Mouse (Mus musculus): ENCODE results near the gene B230118H07Rik. TPM values are rescaled to one million over a fixed set of nuclear protein-coding genes. Genes with fewer than 3 reads are reported as not detected.

B230118H07Rik gene
- total and polyA plus RNA-seq, 3 experiments, result 12.9 to 99.4 (median 90.4) TPM

DNA sequence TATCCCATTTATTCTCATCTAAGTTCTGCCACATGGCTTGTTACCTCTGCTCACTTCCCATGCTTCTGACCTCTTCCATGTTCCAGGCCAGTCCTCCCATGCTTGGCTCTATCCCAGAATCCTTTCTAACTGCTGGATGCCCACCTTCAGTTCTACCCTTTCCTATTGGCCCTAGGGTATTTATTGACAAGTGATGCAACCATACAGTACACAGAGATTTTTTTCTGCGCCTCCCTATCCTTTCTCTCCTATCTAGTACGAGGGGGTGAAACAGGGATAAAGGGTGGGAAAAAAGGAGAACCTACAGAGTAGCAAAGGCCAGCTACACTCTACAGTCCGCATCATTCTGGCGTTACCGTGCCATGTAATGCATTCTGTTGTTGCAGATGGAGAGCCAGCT is 38.7 kb upstream of the B230118H07Rik start:
- Histone ChIP-seq H3K4me3 (no peak overlapping the region), H3K9ac (ENCODE audit: low read depth, low read length) (no peak overlapping the region), H3K79me2 (replicated peaks; ENCODE audit: control insufficient read depth, insufficient read depth, low read length) (peaks cover 3% of the 10 kb centered on the region; the same call in 1 of the 2 replicates), H3K36me3 (ENCODE audit: control insufficient read depth, insufficient read depth, low read length) (peaks cover 2% of the 10 kb centered on the region; the same call in 1 of the 2 replicates), H3K4me1 (ENCODE audit: control insufficient read depth, insufficient read depth, low read length) (no peaks in the 10 kb centered on the region; the same call in 1 of the 2 replicates), H3K27me3 (ENCODE audit: control insufficient read depth, insufficient read depth, low read length) (no peaks in the 10 kb centered on the region), H3K27ac (no peak overlapping the region)
- 91% methylated on average over 5 of the region's 5 CpGs for WGBS
- no peak for TF ChIP-seq EP300 (IDR thresholded peaks at IDR 0.05; ENCODE audit: insufficient read depth, low read depth, low read length)
- TF ChIP-seq CTCF (IDR thresholded peaks at IDR 0.05), result no peak
- intact Hi-C loops (cut with DNase I), result no loop called here
- no peak for DNase-seq

DNA sequence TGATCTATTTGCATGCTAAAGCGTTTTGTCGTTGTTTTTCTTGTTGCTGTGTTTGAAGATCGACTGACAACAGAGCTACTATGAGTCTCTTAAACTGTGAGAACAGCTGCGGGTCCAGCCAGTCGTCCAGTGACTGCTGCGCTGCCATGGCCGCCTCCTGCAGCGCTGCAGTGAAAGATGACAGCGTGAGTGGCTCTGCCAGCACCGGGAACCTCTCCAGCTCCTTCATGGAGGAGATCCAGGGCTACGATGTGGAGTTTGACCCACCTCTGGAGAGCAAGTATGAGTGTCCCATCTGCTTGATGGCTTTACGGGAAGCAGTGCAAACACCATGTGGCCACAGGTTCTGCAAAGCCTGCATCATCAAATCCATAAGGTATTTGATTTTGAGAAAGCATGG is 35.1 kb upstream of the B230118H07Rik start:
- peak; percentile 42 to 44 for DNase-seq
- intact Hi-C loops (cut with DNase I), result no loop called here
- WGBS, result 67% methylated on average over 12 of the region's 12 CpGs
- Histone ChIP-seq H3K79me2 (replicated peaks; ENCODE audit: control insufficient read depth, insufficient read depth, low read length) (peaks cover 3% of the 10 kb centered on the region; the same call in 1 of the 2 replicates), H3K27ac (no peak overlapping the region), H3K4me3 (no peak overlapping the region), H3K27me3 (ENCODE audit: control insufficient read depth, insufficient read depth, low read length) (no peaks in the 10 kb centered on the region), H3K4me1 (ENCODE audit: control insufficient read depth, insufficient read depth, low read length) (no peaks in the 10 kb centered on the region; the same call in 1 of the 2 replicates), H3K9ac (ENCODE audit: low read depth, low read length) (no peak overlapping the region), H3K36me3 (ENCODE audit: control insufficient read depth, insufficient read depth, low read length) (0 out of 2 replicates have a peak, but pooled peaks cover 2% of the 10 kb centered on the region)
- TF ChIP-seq POLR2A (IDR thresholded peaks at IDR 0.05; ENCODE audit: insufficient read depth, low read depth, low read length) (no peak), EP300 (IDR thresholded peaks at IDR 0.05; ENCODE audit: insufficient read depth, low read depth, low read length) (no peak), CTCF (IDR thresholded peaks at IDR 0.05) (no peak)

DNA sequence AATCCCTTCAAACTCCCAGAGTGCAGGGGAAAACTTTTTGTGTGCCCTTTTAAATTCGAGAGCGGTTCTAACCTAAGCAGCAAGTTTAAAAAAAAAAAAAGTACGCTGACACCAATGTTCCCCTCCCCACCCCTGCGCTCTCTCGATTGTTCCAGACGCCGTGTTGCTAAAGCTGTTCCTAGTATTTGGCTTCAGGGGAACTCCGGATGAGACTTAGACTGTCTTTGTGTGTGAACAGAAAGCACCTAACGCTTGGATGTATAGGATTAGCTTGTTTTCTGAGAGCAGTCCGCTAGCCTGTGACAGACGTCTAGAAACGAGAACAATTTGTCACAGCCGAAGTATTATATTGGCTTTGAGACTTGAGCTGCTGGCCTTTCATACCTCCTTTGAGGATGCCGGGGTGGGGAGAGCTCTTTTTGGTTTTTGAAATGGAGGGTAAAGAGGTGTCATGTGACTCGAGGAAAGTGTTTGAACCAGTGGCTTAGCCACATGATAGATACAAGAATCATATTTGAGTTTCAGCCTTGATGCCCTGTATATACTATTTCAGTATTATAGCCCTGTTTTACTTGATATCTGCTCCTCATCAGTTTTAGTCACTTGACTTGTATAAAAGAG is 29.9 kb upstream of the B230118H07Rik start:
- Histone ChIP-seq H3K4me3 (peak overlapping the region; percentile 97), H3K27me3 (ENCODE audit: control insufficient read depth, insufficient read depth, low read length) (no peaks in the 10 kb centered on the region), H3K36me3 (ENCODE audit: control insufficient read depth, insufficient read depth, low read length) (0 out of 2 replicates have a peak, but pooled peaks cover 4% of the 10 kb centered on the region), H3K4me1 (ENCODE audit: control insufficient read depth, insufficient read depth, low read length) (no peaks in the 10 kb centered on the region), H3K79me2 (replicated peaks; ENCODE audit: control insufficient read depth, insufficient read depth, low read length) (peaks cover 5% of the 10 kb centered on the region), H3K9ac (ENCODE audit: low read depth, low read length) (peak overlapping the region; percentile 56), H3K27ac (peak overlapping the region; percentile 78)
- TF ChIP-seq EP300 (IDR thresholded peaks at IDR 0.05; ENCODE audit: insufficient read depth, low read depth, low read length) (no peak), POLR2A (IDR thresholded peaks at IDR 0.05; ENCODE audit: insufficient read depth, low read depth, low read length) (no peak), CTCF (IDR thresholded peaks at IDR 0.05) (no peak)
- intact Hi-C loops (cut with DNase I), result no loop called here
- DNase-seq, result no peak
- 4% methylated on average over 15 of the region's 15 CpGs for WGBS

DNA sequence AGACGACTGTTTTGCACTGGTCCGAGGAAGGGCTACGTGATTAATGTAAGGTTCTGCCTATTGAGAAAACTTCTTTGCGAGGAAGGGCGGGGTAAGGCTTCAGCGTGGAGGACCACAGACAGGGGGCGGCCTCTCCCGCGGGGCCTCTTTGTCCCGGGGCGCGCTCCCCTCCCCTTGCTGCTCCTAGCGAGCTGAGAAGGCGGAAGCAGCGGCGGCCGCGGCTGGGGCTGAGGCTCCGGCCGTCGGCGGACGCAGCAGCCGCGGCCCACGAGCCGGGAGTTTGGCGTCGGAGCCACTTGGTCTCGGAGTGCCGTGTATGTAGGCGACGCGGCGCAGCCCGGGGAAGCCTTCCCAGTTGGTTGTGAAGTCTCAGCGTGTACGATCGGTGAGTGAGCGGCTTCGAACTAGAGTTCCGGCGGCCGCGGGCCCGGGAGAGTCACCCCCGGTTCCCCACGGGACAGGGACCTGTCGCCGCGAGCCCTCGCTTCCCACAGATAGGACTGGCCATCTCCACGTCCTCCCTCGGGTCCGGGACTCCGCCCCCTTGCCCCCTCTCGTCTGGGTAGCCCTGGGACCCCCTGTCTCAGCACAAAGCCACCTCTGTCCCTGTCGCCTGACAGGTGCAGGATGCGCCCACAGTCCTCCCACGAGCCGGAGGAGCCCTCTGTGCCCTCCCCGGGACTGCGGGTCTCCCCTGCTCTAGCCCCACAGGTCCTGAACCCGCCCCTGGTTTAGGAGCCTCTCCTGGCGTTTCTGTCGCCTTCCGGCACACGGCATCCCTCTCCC is 29.1 kb upstream of the B230118H07Rik start, which contains the start of gene Traf6:
TSS of gene Traf6 (plus strand) at position 194 of the 786 bp plus-strand sequence.
- intact Hi-C loops (cut with DNase I), result no loop called here
- Histone ChIP-seq H3K79me2 (replicated peaks; ENCODE audit: control insufficient read depth, insufficient read depth, low read length) (peaks cover 5% of the 10 kb centered on the region), H3K36me3 (ENCODE audit: control insufficient read depth, insufficient read depth, low read length) (0 out of 2 replicates have a peak, but pooled peaks cover 4% of the 10 kb centered on the region), H3K9ac (ENCODE audit: low read depth, low read length) (peak within 1 kb of the TSS; percentile 98), H3K4me3 (peak within 1 kb of the TSS; percentile 97), H3K27me3 (ENCODE audit: control insufficient read depth, insufficient read depth, low read length) (no peaks in the 10 kb centered on the region), H3K4me1 (ENCODE audit: control insufficient read depth, insufficient read depth, low read length) (no peaks in the 10 kb centered on the region), H3K27ac (peak within 1 kb of the TSS; percentile 78)
- TF ChIP-seq EP300 (IDR thresholded peaks at IDR 0.05; ENCODE audit: insufficient read depth, low read depth, low read length) (no peak), POLR2A (IDR thresholded peaks at IDR 0.05; ENCODE audit: insufficient read depth, low read depth, low read length) (peak; percentile 61), CTCF (IDR thresholded peaks at IDR 0.05) (peak; percentile 95)
- DNase-seq, result peak; percentile 90 to 92
- under 1% methylated on average over 67 of the region's 68 CpGs for WGBS

DNA sequence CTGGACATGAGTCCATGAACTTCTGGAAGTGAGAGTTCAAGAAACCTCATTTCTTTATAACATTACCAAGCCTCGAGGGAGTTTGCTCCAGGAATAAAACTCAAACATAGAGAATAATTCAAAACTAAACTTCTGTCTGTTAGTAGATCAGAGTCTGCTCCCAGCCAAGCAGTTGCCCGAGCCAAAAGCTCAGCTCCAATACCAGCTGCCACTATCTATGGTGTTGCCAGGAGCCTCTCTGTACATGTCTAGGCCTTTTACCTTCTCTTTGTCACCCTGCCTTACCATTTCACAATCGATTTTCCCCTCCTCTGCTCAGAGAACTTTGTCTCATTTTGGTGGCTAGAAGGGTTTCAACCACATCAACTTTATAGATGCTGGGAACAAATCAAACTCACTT is 24.2 kb upstream of the B230118H07Rik start:
- Histone ChIP-seq H3K27me3 (ENCODE audit: control insufficient read depth, insufficient read depth, low read length) (no peaks in the 10 kb centered on the region), H3K27ac (no peak overlapping the region), H3K4me3 (no peak overlapping the region), H3K79me2 (replicated peaks; ENCODE audit: control insufficient read depth, insufficient read depth, low read length) (peaks cover 2% of the 10 kb centered on the region), H3K36me3 (ENCODE audit: control insufficient read depth, insufficient read depth, low read length) (no peaks in the 10 kb centered on the region), H3K9ac (ENCODE audit: low read depth, low read length) (no peak overlapping the region), H3K4me1 (ENCODE audit: control insufficient read depth, insufficient read depth, low read length) (no peaks in the 10 kb centered on the region)
- no peak for TF ChIP-seq CTCF (IDR thresholded peaks at IDR 0.05)
- no peak for TF ChIP-seq POLR2A (IDR thresholded peaks at IDR 0.05; ENCODE audit: insufficient read depth, low read depth, low read length)
- no peak for TF ChIP-seq EP300 (IDR thresholded peaks at IDR 0.05; ENCODE audit: insufficient read depth, low read depth, low read length)
- DNase-seq, result no peak
- intact Hi-C loops (cut with DNase I), result no loop called here
- 51% methylated on average over 3 of the region's 3 CpGs for WGBS
